Mouse (Mus musculus): ENCODE measurements around the gene Myoz1.

The Myoz1 gene

Small RNA genes within 50 kb of the gene (microRNA-seq; reads per million reads assigned to microRNA genes)
- gene Mir6946: 0.37 to 0.69 reads per million in 2 experiments
